Mouse (Mus musculus): ENCODE data around the gene Gp1bb.

DNA sequence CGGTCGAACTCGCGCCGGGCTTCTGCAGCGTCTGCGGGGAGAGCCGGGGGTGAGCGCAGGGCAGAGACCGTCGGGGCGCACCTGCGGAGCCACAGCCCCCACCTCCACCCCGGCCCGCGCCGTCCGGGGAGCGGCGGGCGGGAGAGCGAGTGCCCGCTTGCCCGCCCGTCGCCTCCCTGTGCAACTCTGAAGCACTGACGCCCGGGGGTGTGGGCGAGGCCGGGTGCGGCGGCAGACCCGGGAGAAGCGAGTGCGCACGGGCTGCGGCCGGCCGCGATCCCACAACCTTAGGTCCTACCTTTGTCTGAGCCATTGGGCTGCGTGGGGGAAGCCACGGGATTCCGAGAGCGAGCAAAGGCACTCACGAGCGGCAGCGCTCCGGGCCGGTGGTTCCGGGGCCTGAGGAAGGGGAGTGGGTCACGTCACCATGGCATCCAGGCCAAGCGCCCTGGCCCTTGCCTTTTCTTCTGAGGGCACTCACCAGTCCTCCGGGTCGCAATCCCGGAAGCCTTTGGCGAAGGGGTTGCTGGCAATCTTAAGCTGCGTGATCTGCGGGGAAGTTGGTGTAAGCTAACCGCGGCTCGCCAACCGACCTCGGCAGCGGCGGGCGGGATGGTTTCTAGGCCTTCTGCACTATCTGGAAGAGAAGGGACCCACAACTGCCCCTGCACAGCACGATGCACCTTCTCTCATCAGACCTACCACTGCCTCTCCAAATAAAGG lies 39.6 kb downstream of the Gp1bb start:
- TF ChIP-seq CTCF (IDR thresholded peaks at IDR 0.05; ENCODE audit: low read depth), result no peak
- TF ChIP-seq EP300 (IDR thresholded peaks at IDR 0.05; ENCODE audit: low read depth), result no peak

Measured in liver, embryonic 14.5 days (tissue).